Mouse (Mus musculus): Measurements from ENCODE around the gene Crtac1. TPM values are rescaled to one million over a fixed set of nuclear protein-coding genes. Genes with fewer than 3 reads are reported as not detected.

Gene Crtac1
- polyA plus RNA-seq, 1 experiment from 2014 or later = 29.9 TPM

DNA sequence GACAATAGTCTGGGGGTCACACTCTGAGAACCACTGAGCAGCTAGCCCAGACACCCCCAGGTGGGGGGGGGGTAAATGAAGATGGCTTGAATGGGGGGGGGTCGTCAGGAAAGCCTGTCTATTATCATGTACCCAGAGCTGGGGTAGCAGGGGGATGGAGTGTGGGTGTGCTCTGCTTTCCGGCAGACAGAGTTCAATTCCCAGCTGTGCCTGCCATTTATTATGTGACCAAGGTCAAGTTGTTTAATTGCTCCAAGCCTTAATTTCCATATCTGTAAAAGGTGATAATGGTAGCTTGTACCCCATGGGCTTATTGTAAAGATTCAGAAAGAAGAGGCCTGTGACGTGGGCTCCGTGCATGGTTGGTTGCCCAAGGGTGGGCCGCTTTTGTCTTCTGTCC lies 109.6 kb downstream of the Crtac1 start:
- Histone ChIP-seq H3K27me3 (peaks cover 7% of the 10 kb centered on the region; the same call in 1 of the 2 replicates), H3K27ac (no peak overlapping the region), H3K9me3 (no peaks in the 10 kb centered on the region), H3K4me1 (replicated peaks) (peaks cover 45% of the 10 kb centered on the region), H3K9ac (no peak overlapping the region), H3K4me2 (no peak overlapping the region), H3K4me3 (no peak overlapping the region), H3K36me3 (no peaks in the 10 kb centered on the region)
- 25% methylated on average over 5 of the region's 5 CpGs for WGBS
- ATAC-seq (ENCODE audit: low FRiP score) = no peak

DNA sequence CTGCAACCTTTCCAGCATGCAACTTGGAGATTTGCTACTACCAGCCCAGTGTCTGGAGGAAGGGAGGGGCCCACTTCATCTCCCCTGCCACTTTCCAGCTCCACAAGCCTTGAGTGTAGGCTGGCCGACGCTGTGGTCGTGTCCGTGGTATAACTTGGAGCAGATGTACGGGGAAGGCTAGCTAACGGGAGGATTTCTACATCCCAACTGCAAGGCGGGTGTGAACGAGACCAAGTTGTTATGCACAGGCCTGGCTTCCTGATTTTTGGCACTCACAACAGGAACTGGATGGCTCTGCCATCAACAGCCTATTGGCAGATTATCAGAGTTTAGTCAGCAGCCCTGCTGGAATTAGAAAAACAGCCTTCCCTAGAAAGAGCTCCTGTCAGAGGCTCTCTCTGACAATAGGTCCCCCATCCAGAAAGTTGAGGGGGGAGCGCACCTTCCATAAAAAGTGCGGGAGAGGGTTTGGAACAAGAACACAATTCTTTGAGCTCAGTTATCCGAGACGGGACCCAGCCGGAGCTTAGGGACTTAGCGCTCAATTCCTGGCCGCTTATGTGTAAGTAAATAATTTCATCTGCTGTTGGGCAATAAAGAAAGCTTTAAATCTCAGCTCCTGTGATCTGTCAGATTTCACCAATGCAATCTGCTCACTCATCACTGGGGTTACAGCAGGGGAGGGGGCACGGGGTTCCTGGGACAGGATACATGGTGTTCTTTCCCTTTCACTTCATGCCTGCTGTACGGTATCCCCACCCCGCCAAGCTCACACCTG lies 113.7 kb downstream of the Crtac1 start:
- ATAC-seq (ENCODE audit: low FRiP score) = no peak
- Histone ChIP-seq H3K4me3 (no peak overlapping the region), H3K9me3 (no peaks in the 10 kb centered on the region), H3K27ac (peak overlapping the region; percentile 83), H3K4me2 (peak overlapping the region; percentile 16; the same call in 1 of the 2 replicates), H3K36me3 (no peaks in the 10 kb centered on the region), H3K4me1 (replicated peaks) (peaks cover 64% of the 10 kb centered on the region), H3K9ac (0 out of 2 replicates have a peak overlapping the region, but pooled peaks have one; percentile 26), H3K27me3 (0 out of 2 replicates have a peak, but pooled peaks cover 7% of the 10 kb centered on the region)
- 51% methylated on average over 18 of the region's 18 CpGs for WGBS

DNA sequence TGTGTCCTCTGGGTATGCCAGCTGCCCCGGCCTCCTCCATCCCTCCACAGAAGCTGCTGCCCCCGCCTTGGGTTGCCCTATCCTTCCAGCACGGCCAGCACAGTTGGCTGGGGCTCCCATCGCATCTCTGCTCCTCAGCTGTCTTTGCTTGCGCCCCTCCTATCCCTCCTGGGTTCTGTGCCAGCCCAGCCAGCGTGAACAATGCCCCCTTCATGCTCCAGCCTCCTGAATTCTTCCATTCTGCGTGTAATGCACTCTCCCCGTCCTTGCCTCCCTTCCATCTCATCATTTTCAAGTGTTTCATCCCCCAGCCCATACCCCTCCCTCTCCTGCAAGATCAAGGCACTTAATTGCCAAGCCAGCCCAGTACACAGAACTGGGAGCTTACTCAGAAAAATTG lies 114.6 kb downstream of the Crtac1 start:
- Histone ChIP-seq H3K4me1 (replicated peaks) (peaks cover 65% of the 10 kb centered on the region), H3K27ac (peak overlapping the region; percentile 83), H3K9me3 (no peaks in the 10 kb centered on the region), H3K4me2 (no peak overlapping the region), H3K9ac (0 out of 2 replicates have a peak overlapping the region, but pooled peaks have one; percentile 40), H3K27me3 (0 out of 2 replicates have a peak, but pooled peaks cover 7% of the 10 kb centered on the region), H3K36me3 (no peaks in the 10 kb centered on the region), H3K4me3 (no peak overlapping the region)
- peak; percentile 60 for ATAC-seq (ENCODE audit: low FRiP score)
- WGBS = 33% methylated on average over 8 of the region's 8 CpGs

DNA sequence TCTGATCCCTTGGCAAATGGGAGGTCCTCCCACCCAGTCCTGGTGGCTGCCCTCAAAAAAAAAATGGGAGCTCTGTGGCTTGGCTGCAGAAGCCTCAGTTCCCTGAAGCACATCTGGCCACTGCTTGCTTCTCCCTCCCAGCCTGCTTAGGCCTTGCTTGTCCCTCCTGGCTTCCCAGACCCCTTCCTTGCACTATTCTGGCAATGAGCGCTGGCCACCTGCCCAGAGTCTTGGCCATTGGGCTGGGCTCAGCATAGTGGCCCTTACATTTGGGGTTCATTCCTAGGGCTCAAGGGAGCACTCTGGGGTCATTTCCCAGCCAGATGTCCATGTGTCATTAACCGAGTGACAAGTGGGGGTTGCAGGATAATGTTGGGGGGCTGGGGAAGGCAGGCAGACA lies 115.1 kb downstream of the Crtac1 start:
- Histone ChIP-seq H3K27ac (peak overlapping the region; percentile 83), H3K9ac (0 out of 2 replicates have a peak overlapping the region, but pooled peaks have one; percentile 40), H3K27me3 (0 out of 2 replicates have a peak, but pooled peaks cover 7% of the 10 kb centered on the region), H3K4me3 (no peak overlapping the region), H3K4me1 (replicated peaks) (peaks cover 70% of the 10 kb centered on the region), H3K9me3 (no peaks in the 10 kb centered on the region), H3K36me3 (no peaks in the 10 kb centered on the region), H3K4me2 (no peak overlapping the region)
- 76% methylated on average over 2 of the region's 2 CpGs for WGBS
- ATAC-seq (ENCODE audit: low FRiP score) = peak; percentile 23; the same call in 1 of the 2 replicates

DNA sequence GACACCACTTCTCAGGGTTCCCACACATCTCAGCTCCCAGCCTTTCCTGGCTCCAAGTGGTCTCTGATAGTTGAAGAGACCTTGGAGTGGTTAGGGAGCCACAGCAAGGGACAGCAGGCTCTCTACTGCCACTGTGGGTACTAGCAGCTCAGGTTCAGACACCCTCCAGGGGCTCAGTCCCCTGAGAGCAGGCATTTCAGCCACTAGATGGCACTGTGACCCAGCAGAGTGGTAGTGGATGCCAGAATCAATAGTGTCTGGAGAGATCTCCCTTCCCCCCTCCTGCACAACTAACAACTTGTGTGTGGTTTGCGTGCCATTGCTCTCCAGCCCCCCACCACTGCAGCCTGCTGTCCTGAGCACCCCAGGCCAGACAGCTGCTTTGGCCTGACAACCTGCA lies 115.7 kb downstream of the Crtac1 start:
- Histone ChIP-seq H3K9me3 (no peaks in the 10 kb centered on the region), H3K36me3 (no peaks in the 10 kb centered on the region), H3K4me1 (replicated peaks) (peaks cover 71% of the 10 kb centered on the region), H3K9ac (no peak overlapping the region), H3K4me3 (no peak overlapping the region), H3K4me2 (no peak overlapping the region), H3K27me3 (0 out of 2 replicates have a peak, but pooled peaks cover 7% of the 10 kb centered on the region), H3K27ac (peak overlapping the region; percentile 83)
- WGBS = 0% methylated on average over 1 of the region's 1 CpGs
- ATAC-seq (ENCODE audit: low FRiP score) = peak; percentile 60

DNA sequence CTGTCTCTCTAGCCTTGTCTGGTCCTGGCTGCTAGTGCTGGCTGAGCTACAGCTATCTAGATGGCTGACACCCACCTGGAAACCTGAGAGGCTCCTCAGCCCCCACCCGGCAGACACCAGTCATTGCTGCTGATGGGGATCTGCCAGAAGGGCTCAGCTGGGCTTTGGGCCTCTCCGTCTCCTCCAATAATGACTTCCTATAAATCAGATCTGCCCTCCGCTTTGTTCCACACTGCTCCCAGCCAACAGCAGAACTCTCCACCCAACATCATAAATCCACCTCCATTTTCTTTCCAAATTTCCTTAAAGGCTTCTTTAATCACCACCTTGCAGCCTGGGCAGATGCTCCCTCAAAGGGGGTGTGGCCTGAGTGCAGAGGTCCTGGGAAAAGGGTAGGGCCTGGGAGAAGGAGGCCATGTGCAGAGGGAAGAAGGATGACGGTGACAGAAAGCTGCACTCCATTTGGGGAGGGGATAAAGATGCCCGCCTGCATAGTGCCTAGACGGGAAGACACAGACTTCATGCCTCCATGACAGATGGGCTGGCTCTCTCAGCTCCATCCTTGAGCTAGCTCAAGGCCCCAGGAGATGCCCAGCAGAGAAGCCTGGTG lies 116.4 kb downstream of the Crtac1 start:
- Histone ChIP-seq H3K4me2 (no peak overlapping the region), H3K9ac (no peak overlapping the region), H3K27ac (peak overlapping the region; percentile 83), H3K9me3 (no peaks in the 10 kb centered on the region), H3K4me1 (replicated peaks) (peaks cover 71% of the 10 kb centered on the region), H3K27me3 (0 out of 2 replicates have a peak, but pooled peaks cover 5% of the 10 kb centered on the region), H3K36me3 (no peaks in the 10 kb centered on the region), H3K4me3 (no peak overlapping the region)
- WGBS = 37% methylated on average over 6 of the region's 6 CpGs
- peak; percentile 33 for ATAC-seq (ENCODE audit: low FRiP score)

DNA sequence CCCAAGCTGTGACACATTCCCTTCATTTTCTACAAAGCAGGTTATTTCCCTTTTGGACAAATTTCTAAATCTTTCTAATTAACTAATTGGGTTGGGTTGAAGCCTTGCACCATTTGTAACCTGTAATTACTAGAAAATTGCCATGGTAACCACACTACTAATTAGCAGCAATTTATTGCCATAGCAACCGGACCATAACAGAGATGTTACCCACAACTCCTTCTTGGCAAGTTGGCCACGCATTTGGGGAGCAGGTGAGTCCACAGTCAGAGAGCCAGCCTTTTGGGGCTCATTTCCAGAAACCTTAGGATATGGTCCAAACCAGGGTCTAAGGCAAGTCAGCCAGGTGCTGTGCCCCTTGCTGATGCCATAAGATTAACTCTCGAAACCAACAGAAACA lies 119.4 kb downstream of the Crtac1 start:
- Histone ChIP-seq H3K36me3 (no peaks in the 10 kb centered on the region), H3K4me2 (no peak overlapping the region), H3K27me3 (no peaks in the 10 kb centered on the region), H3K4me1 (replicated peaks) (peaks cover 48% of the 10 kb centered on the region), H3K9ac (no peak overlapping the region), H3K4me3 (no peak overlapping the region), H3K27ac (peak overlapping the region; percentile 82), H3K9me3 (no peaks in the 10 kb centered on the region)
- no peak for ATAC-seq (ENCODE audit: low FRiP score)
- 62% methylated on average over 3 of the region's 3 CpGs for WGBS

DNA sequence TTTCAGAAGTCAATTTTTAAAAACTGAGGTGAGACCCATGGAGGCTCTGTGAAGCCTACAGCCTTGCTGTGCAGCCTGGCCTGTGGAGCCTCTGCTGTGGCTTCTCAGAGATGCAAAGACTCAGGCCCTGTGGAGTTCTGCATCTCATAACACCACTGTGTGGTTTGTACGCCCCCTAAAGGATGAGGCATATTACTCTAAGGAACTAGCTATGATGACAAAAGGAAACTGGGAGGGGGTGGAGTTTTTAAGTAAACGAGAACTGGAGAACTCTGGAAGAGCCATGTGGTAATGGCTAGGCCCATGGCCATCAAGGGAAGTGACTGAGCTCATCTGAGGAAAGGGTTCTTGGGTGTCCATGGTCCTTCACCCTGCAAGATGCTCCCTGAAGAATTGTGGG lies 120.3 kb downstream of the Crtac1 start:
- Histone ChIP-seq H3K27ac (peak overlapping the region; percentile 82), H3K9me3 (no peaks in the 10 kb centered on the region), H3K4me2 (no peak overlapping the region), H3K4me3 (no peak overlapping the region), H3K9ac (no peak overlapping the region), H3K36me3 (no peaks in the 10 kb centered on the region), H3K27me3 (no peaks in the 10 kb centered on the region), H3K4me1 (replicated peaks) (peaks cover 48% of the 10 kb centered on the region)
- 51% methylated on average over 2 of the region's 2 CpGs for WGBS
- no peak for ATAC-seq (ENCODE audit: low FRiP score)

DNA sequence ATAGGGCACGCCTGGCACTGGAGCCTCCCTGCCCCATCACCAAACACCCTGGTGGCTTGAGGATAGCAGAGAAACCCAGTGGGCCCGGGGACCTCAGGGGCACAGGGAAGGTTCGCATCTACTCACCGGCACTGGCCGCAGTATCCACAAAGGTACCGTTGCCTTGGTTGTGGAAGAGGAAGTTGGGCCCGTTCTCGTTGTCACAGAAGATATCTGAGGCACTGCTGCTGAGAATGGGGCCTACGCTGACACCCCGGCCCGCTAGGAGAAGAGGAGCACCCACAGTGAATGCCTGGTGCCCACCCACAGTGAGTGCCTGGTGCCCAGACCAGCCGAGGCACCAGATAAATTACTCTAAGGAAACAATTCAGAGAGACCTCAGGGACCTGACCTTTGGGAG lies 122.7 kb downstream of the Crtac1 start:
- H3K36me3 ChIP-seq = no peaks in the 10 kb centered on the region
- H3K4me1 ChIP-seq (replicated peaks) = peaks cover 33% of the 10 kb centered on the region
- H3K4me2 ChIP-seq = no peak overlapping the region
- ATAC-seq (ENCODE audit: low FRiP score) = no peak
- no peak overlapping the region for H3K27ac ChIP-seq
- H3K9me3 ChIP-seq = no peaks in the 10 kb centered on the region
- H3K9ac ChIP-seq = no peak overlapping the region
- 0 out of 2 replicates have a peak, but pooled peaks cover 4% of the 10 kb centered on the region for H3K27me3 ChIP-seq
- no peak overlapping the region for H3K4me3 ChIP-seq
- 88% methylated on average over 12 of the region's 12 CpGs for WGBS

DNA sequence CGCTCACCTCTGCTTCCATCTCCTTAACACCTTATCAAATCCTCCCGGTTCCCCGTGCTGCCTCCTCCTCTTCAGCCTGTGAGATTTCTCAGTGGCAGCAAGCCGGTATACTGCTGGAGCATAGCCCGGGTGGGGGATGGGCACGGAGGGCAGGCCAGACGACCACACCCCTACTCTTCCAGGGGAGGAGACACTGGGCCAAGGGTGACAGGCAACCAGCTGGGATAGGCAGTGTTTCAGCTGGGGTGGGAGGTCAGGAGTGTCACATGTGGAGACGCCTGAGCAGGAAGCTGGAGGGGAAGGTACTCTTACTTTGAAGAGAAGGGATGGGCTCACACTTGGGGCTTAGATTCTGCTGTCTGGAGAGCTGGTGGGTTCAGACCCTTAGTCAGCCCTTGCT lies 124.6 kb downstream of the Crtac1 start:
- Histone ChIP-seq H3K9ac (no peak overlapping the region), H3K36me3 (no peaks in the 10 kb centered on the region), H3K4me3 (no peak overlapping the region), H3K27me3 (0 out of 2 replicates have a peak, but pooled peaks cover 4% of the 10 kb centered on the region), H3K27ac (0 out of 2 replicates have a peak overlapping the region, but pooled peaks have one; percentile 30), H3K4me2 (no peak overlapping the region), H3K4me1 (replicated peaks) (peaks cover 30% of the 10 kb centered on the region), H3K9me3 (no peaks in the 10 kb centered on the region)
- no peak for ATAC-seq (ENCODE audit: low FRiP score)
- 13% methylated on average over 8 of the region's 8 CpGs for WGBS

DNA sequence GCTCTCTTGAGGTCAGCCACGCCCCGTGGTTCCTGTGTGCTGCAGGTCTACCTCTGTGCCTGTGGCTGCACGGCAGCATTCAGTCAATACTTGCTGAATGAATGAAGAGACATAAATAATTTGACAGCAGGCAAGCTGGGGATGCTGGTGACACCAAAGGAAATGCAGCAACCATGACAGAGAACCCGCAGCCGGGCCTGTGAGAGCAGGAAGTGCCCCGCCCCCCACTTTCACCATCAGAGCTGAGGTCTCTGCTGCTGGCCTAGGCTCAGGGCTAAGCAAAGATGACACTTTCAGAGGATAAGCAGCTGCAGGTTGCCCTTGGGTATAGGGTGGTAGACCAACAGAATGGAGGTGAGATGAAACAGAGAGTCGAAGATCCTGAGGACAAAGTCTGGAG lies 125.4 kb downstream of the Crtac1 start:
- Histone ChIP-seq H3K4me1 (replicated peaks) (peaks cover 27% of the 10 kb centered on the region), H3K27ac (no peak overlapping the region), H3K4me3 (no peak overlapping the region), H3K9me3 (no peaks in the 10 kb centered on the region), H3K4me2 (no peak overlapping the region), H3K36me3 (no peaks in the 10 kb centered on the region), H3K27me3 (0 out of 2 replicates have a peak, but pooled peaks cover 4% of the 10 kb centered on the region), H3K9ac (no peak overlapping the region)
- WGBS = 54% methylated on average over 7 of the region's 7 CpGs
- no peak for ATAC-seq (ENCODE audit: low FRiP score)

DNA sequence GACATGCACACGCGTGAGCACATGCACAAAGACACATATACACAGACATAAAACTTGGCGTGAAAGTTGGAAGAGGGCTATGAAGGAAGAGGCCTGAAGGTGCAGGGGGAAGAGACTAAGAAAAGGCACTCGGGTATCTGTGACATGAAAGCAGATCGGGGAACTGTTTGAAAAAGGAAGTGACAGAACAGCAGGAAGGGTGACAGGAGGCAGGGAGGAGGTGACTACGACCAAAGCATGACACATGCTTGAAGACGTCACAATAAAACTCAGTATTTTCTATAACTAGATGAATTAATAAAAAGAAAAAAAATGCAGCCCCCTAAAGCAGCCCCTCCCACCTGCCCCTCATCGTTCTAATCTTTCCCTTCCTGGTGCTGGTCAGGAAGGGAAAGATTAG lies 125.8 kb downstream of the Crtac1 start:
- Histone ChIP-seq H3K27me3 (0 out of 2 replicates have a peak, but pooled peaks cover 4% of the 10 kb centered on the region), H3K27ac (no peak overlapping the region), H3K9me3 (no peaks in the 10 kb centered on the region), H3K4me2 (no peak overlapping the region), H3K4me1 (replicated peaks) (peaks cover 31% of the 10 kb centered on the region), H3K36me3 (no peaks in the 10 kb centered on the region), H3K4me3 (no peak overlapping the region), H3K9ac (no peak overlapping the region)
- 73% methylated on average over 8 of the region's 8 CpGs for WGBS
- no peak for ATAC-seq (ENCODE audit: low FRiP score)
